Mouse (Mus musculus): ENCODE measurements around the gene Gdpd3.

- TF ChIP-seq CTCF (IDR thresholded peaks at IDR 0.05; ENCODE audit: low read depth): no peak
- no peak for TF ChIP-seq EP300 (IDR thresholded peaks at IDR 0.05; ENCODE audit: low read depth)
Measured at GRCm38 (mm10) chr7:126721635-126722034, 44.5 kb upstream of the Gdpd3 start.

Data from liver, postnatal 0 days (tissue).